Mouse (Mus musculus) heart, embryonic 13.5 days (tissue): ENCODE results near the gene Sumf1. TPM values are rescaled to one million over a fixed set of nuclear protein-coding genes. Genes with fewer than 3 reads are reported as not detected.

Source experiments
- ATAC-seq: fragments of 200-750 bp; cut with Nextera tagmentation; 2 replicates; pipeline ENCODE4 v1.8.0; 2017; ENCODE audit warnings: moderate TSS enrichment; ENCODE audit not compliant: insufficient number of reproducible peaks, low FRiP score, low TSS enrichment; ENCODE audit errors: extremely low read depth
- H3K27ac ChIP-seq: fragments of 300-500 bp; sonication (generic); replicated peaks from 2 replicates; pipeline ENCODE4 v1.5.1; 2015; ENCODE audit warnings: moderate library complexity, mild to moderate bottlenecking, inconsistent platforms
- H3K27me3 ChIP-seq: fragments of 300-500 bp; sonication (generic); replicated peaks from 2 replicates; pipeline ENCODE4 v1.6.1; 2015; ENCODE audit warnings: mild to moderate bottlenecking, inconsistent platforms
- H3K36me3 ChIP-seq: fragments of 300-500 bp; sonication (generic); 2 replicates; pipeline ENCODE4 v1.6.1; 2015; ENCODE audit warnings: mild to moderate bottlenecking, inconsistent platforms
- H3K4me1 ChIP-seq: fragments of 300-500 bp; sonication (generic); 2 replicates; pipeline ENCODE4 v1.6.1; 2015; ENCODE audit warnings: inconsistent platforms
- H3K4me2 ChIP-seq: fragments of 300-500 bp; sonication (generic); 2 replicates; pipeline ENCODE4 v1.6.1; 2015; ENCODE audit warnings: inconsistent platforms, mild to moderate bottlenecking, moderate library complexity
- H3K4me3 ChIP-seq: fragments of 300-500 bp; sonication (generic); 2 replicates; pipeline ENCODE4 v1.5.1; 2015; ENCODE audit warnings: moderate library complexity, mild to moderate bottlenecking, inconsistent platforms
- H3K9ac ChIP-seq: fragments of 300-500 bp; sonication (generic); 2 replicates; pipeline ENCODE4 v1.6.1; 2015; ENCODE audit warnings: inconsistent platforms, mild to moderate bottlenecking, moderate library complexity
- H3K9me3 ChIP-seq: fragments of 300-500 bp; sonication (generic); 2 replicates; pipeline ENCODE4 v1.6.1; 2016; ENCODE audit warnings: inconsistent platforms
- WGBS: fragments of 180-500 bp; shearing (Covaris S2); methylation state at CpG from one replicate; pipeline ENCODE4 v1.1.7; 2015; ENCODE audit warnings: mixed read lengths; 5-methylcytosine and 5-hydroxymethylcytosine counted together
- polyA plus RNA-seq: library from polyadenylated mRNA; unstranded; fragments of >200 nt; fragmentation: Nextera tagmentation; extraction: Ambion mirVana; gene quantifications from 2 replicates; pipeline ENCODE4 v1.2.1, GENCODE M21; 2015

Sumf1 gene
- polyA plus RNA-seq, 1 experiment from 2014 or later = 18.9 TPM

GRCm38 (mm10) chr6:108168723-108169122, 16.7 kb downstream of the Sumf1 start:
- no peak for ATAC-seq
- no peaks in the 10 kb centered on the region for H3K4me1 ChIP-seq
- peaks cover 23% of the 10 kb centered on the region for H3K36me3 ChIP-seq
- 81% methylated on average over 6 of the region's 6 CpGs for WGBS
- H3K27ac ChIP-seq = no peak overlapping the region
- H3K9me3 ChIP-seq = peaks cover 4% of the 10 kb centered on the region; the same call in 1 of the 2 replicates
- H3K4me3 ChIP-seq = no peak overlapping the region
- H3K4me2 ChIP-seq = no peak overlapping the region
- no peaks in the 10 kb centered on the region for H3K27me3 ChIP-seq
- H3K9ac ChIP-seq = no peak overlapping the region

- 58% methylated on average over 7 of the region's 7 CpGs for WGBS
- 0 out of 2 replicates have a peak, but pooled peaks cover 3% of the 10 kb centered on the region for H3K4me1 ChIP-seq
- H3K27me3 ChIP-seq = no peaks in the 10 kb centered on the region
- no peak overlapping the region for H3K9ac ChIP-seq
- no peak overlapping the region for H3K27ac ChIP-seq
- no peak for ATAC-seq
- no peak overlapping the region for H3K4me2 ChIP-seq
- H3K9me3 ChIP-seq = peaks cover 4% of the 10 kb centered on the region; the same call in 1 of the 2 replicates
- peaks cover 17% of the 10 kb centered on the region for H3K36me3 ChIP-seq
- H3K4me3 ChIP-seq = no peak overlapping the region
Measured at GRCm38 (mm10) chr6:108167946-108168680, 17.3 kb downstream of the Sumf1 start.

GRCm38 (mm10) chr6:108165598-108165997, 19.8 kb downstream of the Sumf1 start:
- H3K4me2 ChIP-seq = no peak overlapping the region
- H3K36me3 ChIP-seq = no peaks in the 10 kb centered on the region
- H3K27ac ChIP-seq = no peak overlapping the region
- WGBS = 53% methylated on average over 2 of the region's 2 CpGs
- no peak overlapping the region for H3K9ac ChIP-seq
- ATAC-seq = no peak
- H3K9me3 ChIP-seq = no peaks in the 10 kb centered on the region
- no peak overlapping the region for H3K4me3 ChIP-seq
- 0 out of 2 replicates have a peak, but pooled peaks cover 3% of the 10 kb centered on the region for H3K4me1 ChIP-seq
- no peaks in the 10 kb centered on the region for H3K27me3 ChIP-seq

GRCm38 (mm10) chr6:108164935-108165334, 20.4 kb downstream of the Sumf1 start:
- Histone ChIP-seq H3K36me3 (no peaks in the 10 kb centered on the region), H3K27ac (no peak overlapping the region), H3K4me1 (0 out of 2 replicates have a peak, but pooled peaks cover 3% of the 10 kb centered on the region), H3K9ac (no peak overlapping the region), H3K4me3 (no peak overlapping the region), H3K9me3 (no peaks in the 10 kb centered on the region), H3K27me3 (no peaks in the 10 kb centered on the region), H3K4me2 (no peak overlapping the region)
- WGBS = 78% methylated on average over 5 of the region's 5 CpGs
- ATAC-seq = no peak

GRCm38 (mm10) chr6:108160608-108161007, 24.8 kb downstream of the Sumf1 start:
- ATAC-seq = no peak
- Histone ChIP-seq H3K27me3 (no peaks in the 10 kb centered on the region), H3K4me3 (no peak overlapping the region), H3K36me3 (no peaks in the 10 kb centered on the region), H3K9me3 (no peaks in the 10 kb centered on the region), H3K4me1 (peaks cover 24% of the 10 kb centered on the region), H3K4me2 (no peak overlapping the region), H3K27ac (no peak overlapping the region), H3K9ac (no peak overlapping the region)
- WGBS = 53% methylated on average over 2 of the region's 2 CpGs

GRCm38 (mm10) chr6:108156881-108157280, 28.5 kb downstream of the Sumf1 start:
- no peak overlapping the region for H3K9ac ChIP-seq
- 0 out of 2 replicates have a peak overlapping the region, but pooled peaks have one; percentile 15 for H3K27ac ChIP-seq
- H3K4me1 ChIP-seq = peaks cover 38% of the 10 kb centered on the region
- no peak for ATAC-seq
- H3K9me3 ChIP-seq = no peaks in the 10 kb centered on the region
- H3K4me2 ChIP-seq = peak overlapping the region; percentile 24
- H3K36me3 ChIP-seq = peaks cover 3% of the 10 kb centered on the region
- H3K27me3 ChIP-seq = no peaks in the 10 kb centered on the region
- H3K4me3 ChIP-seq = no peak overlapping the region
- 38% methylated on average over 6 of the region's 6 CpGs for WGBS

- no peak overlapping the region for H3K4me3 ChIP-seq
- H3K27me3 ChIP-seq = no peaks in the 10 kb centered on the region
- 83% methylated on average over 4 of the region's 4 CpGs for WGBS
- no peaks in the 10 kb centered on the region for H3K9me3 ChIP-seq
- H3K36me3 ChIP-seq = peaks cover 15% of the 10 kb centered on the region
- H3K27ac ChIP-seq = no peak overlapping the region
- no peak overlapping the region for H3K4me2 ChIP-seq
- H3K4me1 ChIP-seq = peaks cover 39% of the 10 kb centered on the region
- ATAC-seq = no peak
- no peak overlapping the region for H3K9ac ChIP-seq
Measured at GRCm38 (mm10) chr6:108154243-108154642, 31.1 kb downstream of the Sumf1 start.

DNA sequence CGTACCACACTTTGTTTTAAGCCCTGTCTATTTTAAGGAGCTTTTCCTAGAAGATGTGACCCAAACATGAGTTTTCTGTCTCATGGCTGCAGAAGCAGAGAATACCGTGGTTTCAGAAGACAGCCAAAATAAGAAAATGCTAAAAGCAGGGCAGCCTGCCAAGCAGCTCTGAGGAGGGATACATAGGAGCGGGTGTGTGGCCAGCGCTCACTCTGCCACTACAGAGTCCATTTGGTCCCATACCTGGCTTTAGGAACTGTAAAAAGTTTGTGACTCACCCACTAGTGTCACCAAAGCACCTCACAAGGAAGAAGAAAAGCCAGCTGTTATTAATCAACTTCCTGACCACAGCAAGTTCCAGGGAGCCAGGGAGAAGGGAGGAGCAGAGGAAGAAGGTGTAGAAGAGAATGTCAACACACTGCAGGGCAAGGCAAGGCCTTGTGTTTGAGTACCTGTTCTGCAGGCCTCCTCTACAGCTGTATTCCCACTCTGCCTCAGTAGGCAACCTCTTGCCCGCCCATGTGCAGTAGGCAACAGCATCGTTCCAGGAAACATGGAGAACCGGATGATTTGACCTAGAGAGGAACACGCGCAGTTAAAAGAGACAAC, 32.6 kb downstream of the Sumf1 start:
- H3K4me2 ChIP-seq = no peak overlapping the region
- 0 out of 2 replicates have a peak overlapping the region, but pooled peaks have one; percentile 24 for H3K27ac ChIP-seq
- H3K4me3 ChIP-seq = no peak overlapping the region
- no peak for ATAC-seq
- peak overlapping the region; percentile 19; the same call in 1 of the 2 replicates for H3K9ac ChIP-seq
- H3K9me3 ChIP-seq = no peaks in the 10 kb centered on the region
- H3K36me3 ChIP-seq = peaks cover 15% of the 10 kb centered on the region
- H3K27me3 ChIP-seq = no peaks in the 10 kb centered on the region
- WGBS = 77% methylated on average over 9 of the region's 9 CpGs
- H3K4me1 ChIP-seq = peaks cover 37% of the 10 kb centered on the region

DNA sequence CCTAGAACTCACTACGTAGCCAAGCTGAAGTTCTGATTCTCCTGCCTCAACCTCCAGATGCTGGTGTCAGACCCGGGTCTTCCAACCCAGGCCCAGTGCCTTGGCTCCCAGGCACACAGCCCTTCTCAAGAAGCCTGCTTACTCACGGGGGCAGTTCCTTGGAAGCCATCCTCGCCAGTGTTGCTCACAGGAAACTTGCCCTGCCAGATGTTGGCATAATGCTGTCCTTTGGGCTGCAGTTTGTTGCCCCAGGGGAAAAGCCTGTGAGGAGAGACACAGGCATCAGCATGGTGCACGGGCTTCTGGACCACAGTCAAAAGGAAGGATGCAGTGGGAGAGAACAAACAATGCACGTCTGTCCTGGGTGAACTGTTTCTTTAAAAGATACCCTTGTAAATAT, 33.3 kb downstream of the Sumf1 start:
- Histone ChIP-seq H3K9me3 (no peaks in the 10 kb centered on the region), H3K4me3 (no peak overlapping the region), H3K4me1 (peaks cover 30% of the 10 kb centered on the region), H3K27ac (peak overlapping the region; percentile 20; the same call in 1 of the 2 replicates), H3K36me3 (peaks cover 15% of the 10 kb centered on the region), H3K27me3 (no peaks in the 10 kb centered on the region), H3K4me2 (no peak overlapping the region), H3K9ac (no peak overlapping the region)
- WGBS = 65% methylated on average over 6 of the region's 6 CpGs
- ATAC-seq = no peak

DNA sequence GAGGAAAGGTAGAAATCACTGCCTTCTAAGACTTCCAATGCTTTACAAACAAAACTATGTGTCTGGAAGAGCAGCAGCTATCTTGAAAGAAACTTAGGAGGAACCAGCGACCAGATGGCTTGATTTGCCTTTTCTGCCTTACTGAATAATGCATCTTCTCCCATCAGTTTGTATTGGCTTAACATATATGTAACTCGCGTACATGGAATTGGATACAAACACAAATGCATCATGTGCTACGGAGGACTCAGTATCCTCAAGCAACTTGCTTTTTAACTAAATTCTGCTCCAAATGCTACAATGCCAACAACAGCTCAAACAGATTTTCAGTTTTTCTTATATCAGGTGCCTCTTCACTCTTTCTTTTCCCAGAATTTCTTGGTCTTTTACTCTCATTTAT, 36.1 kb downstream of the Sumf1 start:
- WGBS = 87% methylated on average over 4 of the region's 4 CpGs
- Histone ChIP-seq H3K27ac (no peak overlapping the region), H3K9ac (no peak overlapping the region), H3K4me1 (peaks cover 15% of the 10 kb centered on the region), H3K36me3 (peaks cover 15% of the 10 kb centered on the region), H3K4me3 (no peak overlapping the region), H3K9me3 (no peaks in the 10 kb centered on the region), H3K4me2 (no peak overlapping the region), H3K27me3 (no peaks in the 10 kb centered on the region)
- ATAC-seq = no peak

GRCm38 (mm10) chr6:108148435-108148834, 36.9 kb downstream of the Sumf1 start:
- no peak overlapping the region for H3K9ac ChIP-seq
- H3K9me3 ChIP-seq = no peaks in the 10 kb centered on the region
- H3K4me2 ChIP-seq = no peak overlapping the region
- peaks cover 15% of the 10 kb centered on the region for H3K4me1 ChIP-seq
- WGBS = 62% methylated on average over 3 of the region's 3 CpGs
- peaks cover 18% of the 10 kb centered on the region for H3K36me3 ChIP-seq
- no peaks in the 10 kb centered on the region for H3K27me3 ChIP-seq
- H3K4me3 ChIP-seq = no peak overlapping the region
- no peak overlapping the region for H3K27ac ChIP-seq
- ATAC-seq = no peak
